Mouse (Mus musculus): ENCODE data around the gene Rae1. TPM values are rescaled to one million over a fixed set of nuclear protein-coding genes. Genes with fewer than 3 reads are reported as not detected.

The Rae1 gene
- total RNA-seq, 1 experiment from 2014 or later: 39.8 TPM

DNA sequence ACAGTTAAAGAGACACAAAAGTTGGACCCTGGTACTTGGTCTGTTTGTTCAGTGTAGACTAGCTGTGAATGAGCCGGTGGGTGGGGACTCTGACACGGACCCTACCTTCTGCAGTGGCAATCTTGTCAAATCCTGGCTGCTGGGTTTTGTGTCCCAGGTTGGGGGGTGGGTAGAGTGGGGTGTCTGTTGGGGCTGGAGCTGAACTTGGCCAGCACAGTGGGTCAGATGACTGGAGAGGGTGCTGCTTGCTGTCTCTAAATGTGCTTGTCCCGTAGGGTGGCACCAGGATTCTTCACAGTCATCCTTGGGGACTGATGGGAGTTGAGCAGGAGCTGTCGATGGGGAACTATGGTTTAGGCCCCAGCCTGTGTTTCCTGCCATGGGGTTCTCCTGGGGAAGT lies 24.0 kb downstream of the Rae1 start:
- ATAC-seq (ENCODE audit: extremely low read depth, insufficient number of reproducible peaks, low FRiP score, poor library complexity, severe bottlenecking): no peak

GRCm38 (mm10) chr2:173024392-173024791 lies 24.5 kb downstream of the Rae1 start:
- ATAC-seq (ENCODE audit: extremely low read depth, insufficient number of reproducible peaks, low FRiP score, poor library complexity, severe bottlenecking): no peak

DNA sequence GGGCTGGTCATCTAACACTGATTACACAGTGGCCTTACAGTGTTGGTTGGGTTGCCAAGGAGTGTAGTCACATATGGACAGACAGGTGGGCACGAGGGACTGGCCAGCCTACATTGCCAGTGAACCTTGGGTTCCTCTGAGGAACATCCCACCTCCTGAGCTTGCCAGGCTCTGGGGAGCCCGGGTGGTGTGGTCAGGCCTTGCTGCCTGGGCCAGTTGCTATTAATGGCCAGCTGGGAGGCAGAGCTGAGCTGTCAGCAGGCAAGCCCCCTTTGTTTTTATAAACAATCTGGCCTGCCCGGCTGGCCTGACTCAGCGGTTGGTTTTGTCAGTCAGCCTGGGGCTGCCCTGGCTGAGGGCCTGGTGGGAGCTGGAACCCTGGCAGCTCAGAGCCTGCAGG lies 25.0 kb downstream of the Rae1 start:
- no peak for ATAC-seq (ENCODE audit: extremely low read depth, insufficient number of reproducible peaks, low FRiP score, poor library complexity, severe bottlenecking)

DNA sequence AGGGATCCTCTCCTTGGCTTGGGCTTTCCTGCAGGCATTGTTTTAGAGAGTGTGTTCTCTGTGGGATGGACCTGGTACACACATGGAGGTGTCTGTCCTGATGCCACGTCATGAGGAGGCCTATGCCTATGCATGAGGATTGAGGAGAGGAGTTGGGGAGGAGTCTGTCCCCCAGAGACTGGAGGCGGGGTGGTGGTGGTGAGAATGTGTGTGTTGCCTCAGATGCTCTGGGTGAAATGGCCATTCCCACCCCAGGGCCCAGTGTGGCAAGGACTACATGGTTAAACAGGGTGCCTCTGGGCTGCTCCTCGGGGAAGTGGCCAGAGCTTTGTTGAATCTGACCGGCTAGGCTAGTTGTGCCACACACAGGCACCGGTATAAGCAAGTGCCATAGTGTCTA lies 26.4 kb downstream of the Rae1 start:
- ATAC-seq (ENCODE audit: extremely low read depth, insufficient number of reproducible peaks, low FRiP score, poor library complexity, severe bottlenecking): no peak

DNA sequence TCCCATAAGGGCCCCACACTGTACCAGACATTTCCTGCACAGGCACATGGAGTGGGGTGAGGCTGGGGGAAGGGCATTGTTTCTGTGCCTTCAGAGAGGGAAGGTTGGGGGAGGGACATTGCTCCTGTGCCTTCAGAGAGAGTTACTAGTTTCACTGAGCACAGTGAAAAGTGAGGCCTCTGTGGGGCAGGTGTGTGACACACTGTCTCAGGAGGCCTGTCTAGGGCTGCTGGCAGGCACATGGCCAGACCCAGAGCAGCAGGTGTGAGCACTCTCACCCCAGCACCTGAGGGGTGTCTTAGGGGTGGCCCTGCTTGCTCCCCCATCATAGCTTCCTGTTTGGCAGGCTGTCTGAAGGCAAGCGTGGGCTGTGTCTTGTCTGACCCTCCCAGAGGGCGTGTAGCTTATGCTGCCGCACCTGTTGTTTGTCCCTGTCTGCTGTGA lies 26.8 kb downstream of the Rae1 start:
- ATAC-seq (ENCODE audit: extremely low read depth, insufficient number of reproducible peaks, low FRiP score, poor library complexity, severe bottlenecking): peak; percentile 71

DNA sequence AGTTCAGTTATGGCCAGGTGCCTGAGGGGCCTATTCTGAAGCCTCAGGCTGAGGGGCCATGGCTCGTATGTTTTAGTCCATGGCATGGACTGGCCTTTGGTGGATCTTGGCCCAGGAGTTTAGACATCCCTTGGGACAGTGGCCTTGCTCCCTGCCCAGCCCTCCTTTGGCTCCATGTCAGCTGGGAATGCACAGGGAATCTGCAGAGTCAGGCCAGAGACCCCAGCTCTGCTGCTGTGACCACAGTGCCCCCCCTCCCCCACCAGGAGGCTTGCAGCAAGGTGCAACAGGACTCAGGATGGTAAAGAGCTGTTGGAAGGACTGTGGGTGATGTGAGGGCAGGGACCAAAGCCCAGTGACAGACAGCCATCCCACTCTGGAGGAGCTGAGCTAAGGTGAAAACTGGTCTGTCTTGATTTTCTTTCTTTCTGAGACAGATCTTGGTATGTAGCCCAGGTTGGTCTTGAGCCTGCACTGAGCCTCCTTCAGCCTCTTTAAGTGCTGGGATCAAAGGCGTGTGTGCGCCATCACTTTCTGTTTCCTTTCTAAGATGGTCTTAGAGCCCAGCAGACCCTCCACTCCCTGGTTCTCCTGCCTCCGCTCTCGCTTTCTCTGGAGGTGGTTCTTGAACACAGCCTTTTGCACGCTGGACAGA lies 27.4 kb downstream of the Rae1 start:
- no peak for ATAC-seq (ENCODE audit: extremely low read depth, insufficient number of reproducible peaks, low FRiP score, poor library complexity, severe bottlenecking)

- peak; percentile 7; the same call in 1 of the 2 replicates for ATAC-seq (ENCODE audit: extremely low read depth, insufficient number of reproducible peaks, low FRiP score, poor library complexity, severe bottlenecking)
Measured at GRCm38 (mm10) chr2:173027824-173028495, 28.0 kb downstream of the Rae1 start.

GRCm38 (mm10) chr2:173028508-173029031 lies 28.7 kb downstream of the Rae1 start:
- no peak for ATAC-seq (ENCODE audit: extremely low read depth, insufficient number of reproducible peaks, low FRiP score, poor library complexity, severe bottlenecking)

GRCm38 (mm10) chr2:173030591-173031338 lies 30.8 kb downstream of the Rae1 start:
- ATAC-seq (ENCODE audit: extremely low read depth, insufficient number of reproducible peaks, low FRiP score, poor library complexity, severe bottlenecking): no peak

DNA sequence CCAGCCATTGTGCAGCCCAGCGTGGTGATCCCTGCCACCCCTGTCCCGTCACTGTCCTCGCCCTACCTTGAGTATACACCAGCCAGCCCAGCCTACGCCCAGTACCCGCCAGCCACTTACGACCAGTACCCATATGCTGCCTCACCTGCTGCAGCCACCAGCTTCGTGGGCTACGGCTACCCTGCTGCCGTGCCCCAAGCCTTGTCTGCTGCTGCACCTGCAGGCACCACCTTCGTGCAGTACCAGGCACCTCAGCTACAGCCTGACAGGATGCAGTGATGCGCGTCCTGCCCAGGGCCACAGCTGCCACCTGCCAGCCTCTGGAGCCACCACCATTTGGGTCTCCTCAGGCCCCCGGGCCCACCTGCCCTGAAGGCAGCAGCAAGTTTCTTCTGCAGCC lies 33.6 kb downstream of the Rae1 start:
- no peak for ATAC-seq (ENCODE audit: extremely low read depth, insufficient number of reproducible peaks, low FRiP score, poor library complexity, severe bottlenecking)

- ATAC-seq (ENCODE audit: extremely low read depth, insufficient number of reproducible peaks, low FRiP score, poor library complexity, severe bottlenecking): no peak
Measured at GRCm38 (mm10) chr2:173034998-173035397, 35.1 kb downstream of the Rae1 start.

DNA sequence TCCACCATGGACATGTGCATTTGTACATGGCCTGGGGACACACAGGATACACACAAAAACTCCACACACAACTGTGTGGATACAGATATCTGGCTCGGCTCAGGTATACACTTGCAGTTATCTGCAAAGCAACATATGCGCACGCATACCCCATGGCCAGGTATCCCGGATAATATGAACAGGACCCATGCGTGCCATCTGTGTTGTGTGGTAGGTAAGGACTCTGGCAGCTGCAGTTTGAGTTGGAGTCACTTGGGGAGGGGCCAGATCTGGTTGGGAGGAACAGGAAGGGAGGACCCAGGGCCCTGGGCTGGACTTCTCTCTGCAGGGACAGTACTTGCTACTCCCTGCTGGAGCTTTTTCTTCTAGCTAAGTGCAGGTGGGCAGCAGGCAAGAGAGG lies 35.7 kb downstream of the Rae1 start:
- no peak for ATAC-seq (ENCODE audit: extremely low read depth, insufficient number of reproducible peaks, low FRiP score, poor library complexity, severe bottlenecking)

- ATAC-seq (ENCODE audit: extremely low read depth, insufficient number of reproducible peaks, low FRiP score, poor library complexity, severe bottlenecking): no peak
Measured at GRCm38 (mm10) chr2:173036055-173036454, 36.1 kb downstream of the Rae1 start.

GRCm38 (mm10) chr2:173036611-173037010 lies 36.7 kb downstream of the Rae1 start:
- ATAC-seq (ENCODE audit: extremely low read depth, insufficient number of reproducible peaks, low FRiP score, poor library complexity, severe bottlenecking): no peak

- no peak for ATAC-seq (ENCODE audit: extremely low read depth, insufficient number of reproducible peaks, low FRiP score, poor library complexity, severe bottlenecking)
Measured at GRCm38 (mm10) chr2:173037347-173037746, 37.4 kb downstream of the Rae1 start.

DNA sequence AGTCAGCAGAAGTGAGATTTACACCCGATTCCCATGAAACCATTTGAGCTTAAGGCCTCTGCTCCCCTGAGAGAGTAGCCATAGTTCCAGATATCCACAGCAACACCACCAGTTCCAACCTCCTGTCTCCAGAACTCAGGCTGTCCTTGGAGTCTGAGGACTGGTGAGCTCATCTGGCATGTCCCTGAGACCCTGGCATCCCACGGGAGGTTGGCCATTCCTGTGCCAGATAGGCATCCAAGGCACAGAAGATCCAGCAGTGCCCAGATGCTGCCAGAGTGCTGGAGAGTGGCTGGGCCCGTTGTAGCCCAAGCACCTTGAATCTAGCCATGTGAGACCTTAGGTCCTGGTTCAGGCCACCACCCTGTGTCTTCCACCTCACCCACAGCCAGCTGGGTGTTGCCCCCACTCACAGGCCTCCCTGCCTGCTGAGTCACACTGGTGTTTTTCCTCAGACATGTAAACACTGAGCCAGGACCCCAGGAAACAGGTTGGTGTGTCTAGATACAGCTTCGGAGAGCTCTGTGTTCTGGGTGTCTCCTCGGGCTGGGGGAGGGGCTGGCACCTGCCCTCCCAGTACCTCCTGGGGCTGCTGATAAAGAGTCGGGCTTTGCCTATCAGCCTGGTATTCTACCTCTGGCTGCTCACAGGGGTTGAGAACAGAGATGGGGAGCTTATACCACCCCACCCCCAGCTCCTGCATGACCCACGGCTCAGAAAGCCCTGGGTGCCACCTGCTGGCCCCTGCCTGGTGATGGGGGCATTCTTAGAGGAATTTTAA lies 38.1 kb downstream of the Rae1 start:
- peak; percentile 11; the same call in 1 of the 2 replicates for ATAC-seq (ENCODE audit: extremely low read depth, insufficient number of reproducible peaks, low FRiP score, poor library complexity, severe bottlenecking)

DNA sequence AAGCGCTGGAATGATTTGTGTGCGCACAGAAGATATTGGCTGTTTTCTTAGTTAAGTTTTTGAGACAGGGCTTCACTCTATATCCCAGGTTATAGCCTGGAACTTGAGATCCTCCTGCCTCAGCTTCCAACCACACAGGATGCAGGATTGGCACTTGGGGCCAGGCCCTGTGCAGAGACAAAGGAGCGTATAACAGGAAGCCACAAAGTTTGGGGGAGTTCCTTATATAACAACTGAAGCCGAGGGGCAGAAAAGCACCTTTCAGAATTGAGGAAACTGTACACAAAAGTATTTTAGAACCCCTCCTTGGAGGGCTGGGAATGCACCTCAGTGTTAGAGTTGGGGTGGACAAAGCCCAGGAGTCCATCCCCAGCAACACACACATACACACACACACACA lies 39.1 kb downstream of the Rae1 start:
- no peak for ATAC-seq (ENCODE audit: extremely low read depth, insufficient number of reproducible peaks, low FRiP score, poor library complexity, severe bottlenecking)

DNA sequence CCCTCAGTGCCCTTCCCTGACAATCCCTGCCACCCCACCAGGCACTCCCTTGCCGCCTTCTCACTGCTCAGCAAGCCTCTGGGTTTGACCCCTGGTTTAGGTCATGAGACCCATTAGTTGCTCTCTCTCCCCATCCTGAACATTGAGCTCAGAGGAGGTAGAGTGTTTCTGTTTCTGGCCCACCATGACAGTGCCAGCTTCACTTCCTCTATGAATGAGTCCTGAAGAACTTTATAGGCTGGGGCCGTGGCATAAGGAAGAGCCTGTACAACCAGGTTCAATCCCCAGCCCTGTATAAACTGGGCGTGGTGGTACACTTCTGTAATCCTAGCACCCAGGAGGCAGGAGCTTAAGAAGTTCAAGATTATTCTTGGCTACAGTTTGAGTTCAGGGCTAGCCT lies 40.9 kb downstream of the Rae1 start:
- ATAC-seq (ENCODE audit: extremely low read depth, insufficient number of reproducible peaks, low FRiP score, poor library complexity, severe bottlenecking): no peak

GRCm38 (mm10) chr2:173041242-173041641 lies 41.3 kb downstream of the Rae1 start:
- no peak for ATAC-seq (ENCODE audit: extremely low read depth, insufficient number of reproducible peaks, low FRiP score, poor library complexity, severe bottlenecking)

All from neutrophil, adult 5-6 weeks (primary cell).